ENCODE assay signal across 13 mouse cellular contexts in genomic region chr9:3026741-3027140, GRCm38 (mm10). TPM values are rescaled to one million over a fixed set of nuclear protein-coding genes. Genes with fewer than 3 reads are reported as not detected.
"Had no signal": no experiment of that assay in that cellular context is flagged by ENCODE, and none has a peak within 500 bp of the region (broad histone marks: within the 10 kb centered on the region; RNA-seq: fewer than 3 reads in every experiment).

No protein-coding gene starts in this region.

RNA-seq across cellular contexts. Expression of gene Gm10717, which starts 1.5 kb away (rescaled TPM):
- total RNA-seq: forebrain, postnatal 0 days; gastrocnemius, adult 18-20 months; gastrocnemius, adult 2 months; gastrocnemius, adult 8-10 months; gastrocnemius, postnatal 14 days; gastrocnemius, postnatal 25 days; gastrocnemius, postnatal 36 days; heart, adult 18-20 months had no signal

RNA-seq across cellular contexts. Expression of gene Gm10718, which starts 3.4 kb away (rescaled TPM):
- total RNA-seq: forebrain, postnatal 0 days; gastrocnemius, adult 18-20 months; gastrocnemius, adult 2 months; gastrocnemius, postnatal 14 days; gastrocnemius, postnatal 25 days; gastrocnemius, postnatal 36 days had no signal

RNA-seq across cellular contexts. Expression of gene Gm17535, which starts 7.7 kb away (rescaled TPM):
- total RNA-seq: common myeloid progenitor, adult 5-6 weeks; forebrain, postnatal 0 days; gastrocnemius, adult 18-20 months; gastrocnemius, adult 2 months; gastrocnemius, adult 8-10 months; gastrocnemius, postnatal 14 days; gastrocnemius, postnatal 25 days; gastrocnemius, postnatal 36 days; gastrocnemius, postnatal 4 days; granulocyte monocyte progenitor cell, adult 5-6 weeks; heart, adult 18-20 months; heart, adult 2 months; heart, adult 8-10 months had no signal

RNA-seq across cellular contexts. Expression of gene Gm10719, which starts 9.5 kb away (rescaled TPM):
- total RNA-seq: common myeloid progenitor, adult 5-6 weeks; gastrocnemius, adult 2 months; gastrocnemius, postnatal 25 days; heart, adult 2 months had no signal

RNA-seq across cellular contexts. Expression of gene Gm10715, which starts 9.9 kb away (rescaled TPM):
- total RNA-seq: forebrain, postnatal 0 days; gastrocnemius, adult 18-20 months; gastrocnemius, adult 2 months; gastrocnemius, adult 8-10 months; gastrocnemius, postnatal 14 days; gastrocnemius, postnatal 25 days; gastrocnemius, postnatal 36 days; gastrocnemius, postnatal 4 days; heart, adult 18-20 months; heart, adult 2 months; heart, adult 8-10 months had no signal
